Mouse (Mus musculus): ENCODE measurements around the gene Wwp2. TPM values are rescaled to one million over a fixed set of nuclear protein-coding genes. Genes with fewer than 3 reads are reported as not detected.

Gene Wwp2
- polyA plus RNA-seq, 1 experiment = 44.0 TPM

GRCm38 (mm10) chr8:107396106-107396670 lies 40.0 kb upstream of the Wwp2 start:
- Histone ChIP-seq H3K36me3 (ENCODE audit: control insufficient read depth, insufficient read depth, low read length) (no peaks in the 10 kb centered on the region), H3K4me1 (ENCODE audit: control insufficient read depth, insufficient read depth, low read length) (0 out of 2 replicates have a peak, but pooled peaks cover 3% of the 10 kb centered on the region), H3K4me3 (ENCODE audit: insufficient read depth, low read depth, low read length) (no peak overlapping the region), H3K27me3 (replicated peaks; ENCODE audit: control insufficient read depth, insufficient read depth, low read length) (no peaks in the 10 kb centered on the region), H3K27ac (ENCODE audit: insufficient read depth, low read depth, low read length) (no peak overlapping the region)
- TF ChIP-seq POLR2A (IDR thresholded peaks at IDR 0.05; ENCODE audit: low read depth, low read length) (no peak), CTCF (conservative IDR thresholded peaks at IDR 0.05; ENCODE audit: insufficient read depth, insufficient read length, low read depth, low read length) (no peak)
- 66% methylated on average over 10 of the region's 10 CpGs for WGBS
- peak; percentile 28 for DNase-seq

- 37% methylated on average over 12 of the region's 12 CpGs for whole genome bisulfite sequencing
These were observed 38.5 kb upstream of the Wwp2 start for GRCm38 (mm10) chr8:107397665-107398064.

GRCm38 (mm10) chr8:107399495-107399894 lies 36.7 kb upstream of the Wwp2 start:
- H3K4me3 ChIP-seq (ENCODE audit: insufficient read depth, low read depth, low read length) = no peak overlapping the region
- WGBS = 25% methylated on average over 9 of the region's 9 CpGs
- no peak for DNase-seq
- H3K36me3 ChIP-seq (ENCODE audit: control insufficient read depth, insufficient read depth, low read length) = no peaks in the 10 kb centered on the region
- no peaks in the 10 kb centered on the region for H3K27me3 ChIP-seq (replicated peaks; ENCODE audit: control insufficient read depth, insufficient read depth, low read length)
- H3K27ac ChIP-seq (ENCODE audit: insufficient read depth, low read depth, low read length) = no peak overlapping the region
- H3K4me1 ChIP-seq (ENCODE audit: control insufficient read depth, insufficient read depth, low read length) = peaks cover 11% of the 10 kb centered on the region; the same call in 1 of the 2 replicates
- no peak for TF ChIP-seq CTCF (conservative IDR thresholded peaks at IDR 0.05; ENCODE audit: insufficient read depth, insufficient read length, low read depth, low read length)
- TF ChIP-seq POLR2A (IDR thresholded peaks at IDR 0.05; ENCODE audit: low read depth, low read length) = no peak

More at GRCm38 (mm10) chr8:107397665-107398064, 38.5 kb upstream of the Wwp2 start:
- Histone ChIP-seq H3K27me3 (replicated peaks; ENCODE audit: control insufficient read depth, insufficient read depth, low read length) (no peaks in the 10 kb centered on the region), H3K27ac (ENCODE audit: insufficient read depth, low read depth, low read length) (peak overlapping the region; percentile 4; the same call in 1 of the 2 replicates), H3K4me1 (ENCODE audit: control insufficient read depth, insufficient read depth, low read length) (peaks cover 7% of the 10 kb centered on the region; the same call in 1 of the 2 replicates), H3K36me3 (ENCODE audit: control insufficient read depth, insufficient read depth, low read length) (no peaks in the 10 kb centered on the region), H3K4me3 (ENCODE audit: insufficient read depth, low read depth, low read length) (no peak overlapping the region)
- DNase-seq = no peak
- TF ChIP-seq POLR2A (IDR thresholded peaks at IDR 0.05; ENCODE audit: low read depth, low read length) (no peak), CTCF (conservative IDR thresholded peaks at IDR 0.05; ENCODE audit: insufficient read depth, insufficient read length, low read depth, low read length) (no peak)

- TF ChIP-seq POLR2A (IDR thresholded peaks at IDR 0.05; ENCODE audit: low read depth, low read length) (no peak), CTCF (conservative IDR thresholded peaks at IDR 0.05; ENCODE audit: insufficient read depth, insufficient read length, low read depth, low read length) (no peak)
- WGBS = 70% methylated on average over 5 of the region's 5 CpGs
These were observed 34.3 kb upstream of the Wwp2 start for GRCm38 (mm10) chr8:107401866-107402265.

GRCm38 (mm10) chr8:107403038-107403781 lies 33.0 kb upstream of the Wwp2 start, which contains the start of gene Nqo1:
TSS of gene Nqo1 (minus strand) at chr8:107403206.
- 3% methylated on average over 22 of the region's 22 CpGs for WGBS
- no peaks in the 10 kb centered on the region for H3K27me3 ChIP-seq (replicated peaks; ENCODE audit: control insufficient read depth, insufficient read depth, low read length)
- H3K36me3 ChIP-seq (ENCODE audit: control insufficient read depth, insufficient read depth, low read length) = no peaks in the 10 kb centered on the region
- peak within 1 kb of the TSS; percentile 71 for H3K27ac ChIP-seq (ENCODE audit: insufficient read depth, low read depth, low read length)
- DNase-seq = peak; percentile 93
- H3K4me1 ChIP-seq (ENCODE audit: control insufficient read depth, insufficient read depth, low read length) = peaks cover 8% of the 10 kb centered on the region; the same call in 1 of the 2 replicates
- peak; percentile 41 for TF ChIP-seq POLR2A (IDR thresholded peaks at IDR 0.05; ENCODE audit: low read depth, low read length)
- TF ChIP-seq CTCF (conservative IDR thresholded peaks at IDR 0.05; ENCODE audit: insufficient read depth, insufficient read length, low read depth, low read length) = no peak
- H3K4me3 ChIP-seq (ENCODE audit: insufficient read depth, low read depth, low read length) = peak within 1 kb of the TSS; percentile 60

More at GRCm38 (mm10) chr8:107401866-107402265, 34.3 kb upstream of the Wwp2 start:
- no peak overlapping the region; the same call in 1 of the 2 replicates for H3K27ac ChIP-seq (ENCODE audit: insufficient read depth, low read depth, low read length)
- no peaks in the 10 kb centered on the region for H3K27me3 ChIP-seq (replicated peaks; ENCODE audit: control insufficient read depth, insufficient read depth, low read length)
- no peaks in the 10 kb centered on the region for H3K36me3 ChIP-seq (ENCODE audit: control insufficient read depth, insufficient read depth, low read length)
- no peak for DNase-seq
- H3K4me1 ChIP-seq (ENCODE audit: control insufficient read depth, insufficient read depth, low read length) = peaks cover 8% of the 10 kb centered on the region; the same call in 1 of the 2 replicates
- H3K4me3 ChIP-seq (ENCODE audit: insufficient read depth, low read depth, low read length) = no peak overlapping the region

- Histone ChIP-seq H3K36me3 (ENCODE audit: control insufficient read depth, insufficient read depth, low read length) (no peaks in the 10 kb centered on the region), H3K27me3 (replicated peaks; ENCODE audit: control insufficient read depth, insufficient read depth, low read length) (no peaks in the 10 kb centered on the region), H3K4me1 (ENCODE audit: control insufficient read depth, insufficient read depth, low read length) (peaks cover 8% of the 10 kb centered on the region; the same call in 1 of the 2 replicates), H3K27ac (ENCODE audit: insufficient read depth, low read depth, low read length) (peak overlapping the region; percentile 71), H3K4me3 (ENCODE audit: insufficient read depth, low read depth, low read length) (no peak overlapping the region)
- TF ChIP-seq POLR2A (IDR thresholded peaks at IDR 0.05; ENCODE audit: low read depth, low read length) (no peak), CTCF (conservative IDR thresholded peaks at IDR 0.05; ENCODE audit: insufficient read depth, insufficient read length, low read depth, low read length) (no peak)
- 88% methylated on average over 4 of the region's 4 CpGs for WGBS
- DNase-seq = no peak
These were observed 32.1 kb upstream of the Wwp2 start for GRCm38 (mm10) chr8:107404057-107404456.

GRCm38 (mm10) chr8:107405935-107406334 lies 30.2 kb upstream of the Wwp2 start:
- Histone ChIP-seq H3K36me3 (ENCODE audit: control insufficient read depth, insufficient read depth, low read length) (no peaks in the 10 kb centered on the region; the same call in 1 of the 2 replicates), H3K4me3 (ENCODE audit: insufficient read depth, low read depth, low read length) (no peak overlapping the region), H3K27me3 (replicated peaks; ENCODE audit: control insufficient read depth, insufficient read depth, low read length) (no peaks in the 10 kb centered on the region), H3K27ac (ENCODE audit: insufficient read depth, low read depth, low read length) (no peak overlapping the region), H3K4me1 (ENCODE audit: control insufficient read depth, insufficient read depth, low read length) (peaks cover 8% of the 10 kb centered on the region; the same call in 1 of the 2 replicates)
- TF ChIP-seq CTCF (conservative IDR thresholded peaks at IDR 0.05; ENCODE audit: insufficient read depth, insufficient read length, low read depth, low read length) = no peak
- no peak for TF ChIP-seq POLR2A (IDR thresholded peaks at IDR 0.05; ENCODE audit: low read depth, low read length)
- 59% methylated on average over 3 of the region's 3 CpGs for WGBS
- no peak for DNase-seq

Measured in kidney, adult 2 months (tissue).